In genomic region chr15:89488611-89489117, GRCm38 (mm10) we compare ENCODE assay signal across 25 mouse cellular contexts. TPM values are rescaled to one million over a fixed set of nuclear protein-coding genes. Genes with fewer than 3 reads are reported as not detected.
"Had no signal": no experiment of that assay in that cellular context is flagged by ENCODE, and none has a peak within 500 bp of the region (broad histone marks: within the 10 kb centered on the region; RNA-seq: fewer than 3 reads in every experiment).

No protein-coding gene starts in this region.

- H3K9me3 ChIP-seq: limb, embryonic 12.5 days; limb, embryonic 15.5 days; liver, embryonic 15.5 days; lung, embryonic 15.5 days; megakaryocyte, embryonic 14.5 days; midbrain, embryonic 10.5 days; midbrain, embryonic 13.5 days; neural tube, embryonic 12.5 days; neural tube, embryonic 15.5 days; stomach, embryonic 15.5 days had no signal

- DNase-seq: kidney, adult 9 months; kidney, postnatal 14 days; kidney, postnatal 4 days; left cerebral cortex, postnatal 4 days; lung, adult 18-20 months; lung, postnatal 10 days; lung, postnatal 36 days; right cerebral cortex, adult 18-20 months; right cerebral cortex, postnatal 14 days; right cerebral cortex, postnatal 4 days; thymus, postnatal 36 days had no signal

- H3K4me3 ChIP-seq: limb, embryonic 12.5 days; limb, embryonic 15.5 days; liver, embryonic 15.5 days; lung, embryonic 15.5 days; megakaryocyte, embryonic 14.5 days; midbrain, embryonic 10.5 days; midbrain, embryonic 13.5 days; neural tube, embryonic 12.5 days; neural tube, embryonic 15.5 days; stomach, embryonic 15.5 days had no signal

- H3K4me1 ChIP-seq: limb, embryonic 12.5 days; limb, embryonic 15.5 days; liver, embryonic 15.5 days; lung, embryonic 15.5 days; midbrain, embryonic 10.5 days; midbrain, embryonic 13.5 days; neural tube, embryonic 12.5 days; neural tube, embryonic 15.5 days; stomach, embryonic 15.5 days had no signal

- H3K4me2 ChIP-seq: limb, embryonic 12.5 days; limb, embryonic 15.5 days; liver, embryonic 11.5 days; liver, embryonic 15.5 days; lung, embryonic 15.5 days; midbrain, embryonic 13.5 days; neural tube, embryonic 12.5 days; neural tube, embryonic 15.5 days; stomach, embryonic 15.5 days had no signal

- H3K36me3 ChIP-seq: limb, embryonic 12.5 days; limb, embryonic 15.5 days; liver, embryonic 15.5 days; lung, embryonic 15.5 days; midbrain, embryonic 10.5 days; midbrain, embryonic 13.5 days; neural tube, embryonic 12.5 days; neural tube, embryonic 15.5 days; stomach, embryonic 15.5 days had no signal

- H3K27me3 ChIP-seq: limb, embryonic 12.5 days; limb, embryonic 15.5 days; liver, embryonic 15.5 days; lung, embryonic 15.5 days; megakaryocyte, embryonic 14.5 days; midbrain, embryonic 13.5 days; neural tube, embryonic 12.5 days; neural tube, embryonic 15.5 days; stomach, embryonic 15.5 days had no signal

RNA-seq across cellular contexts. Expression of gene Gm44502, which starts 59.2 kb away (rescaled TPM):
- polyA plus RNA-seq: kidney, embryonic 16.5 days; limb, embryonic 12.5 days; limb, embryonic 15.5 days; liver, embryonic 11.5 days; liver, embryonic 15.5 days; lung, embryonic 15.5 days; midbrain, embryonic 10.5 days; midbrain, embryonic 13.5 days; midbrain, embryonic 16.5 days; neural tube, embryonic 12.5 days; neural tube, embryonic 15.5 days; stomach, embryonic 15.5 days; thymus, postnatal 0 days had no signal
